Mouse (Mus musculus): ENCODE results near the gene Ess2. TPM values are rescaled to one million over a fixed set of nuclear protein-coding genes. Genes with fewer than 3 reads are reported as not detected.

Gene Ess2
- polyA plus RNA-seq (2014; fragmentation: Illumina TruSeq; extraction: RNeasy Lipid Tissue Mini Kit (QIAGEN cat#74804); ENCODE audit: low read depth, low replicate concordance), result 12.4 TPM

GRCm38 (mm10) chr16:17911052-17911595, at the start of gene Ess2:
Gene Ess2 (minus strand): TSS chr16:17911348.

GRCm38 (mm10) chr16:17928087-17928580, 17.0 kb upstream of the Ess2 start, which contains the start of gene Slc25a1:
Gene Slc25a1 (minus strand): TSS chr16:17928219.

GRCm38 (mm10) chr16:17914307-17915249, 3.4 kb upstream of the Ess2 start, which contains the start of gene Gsc2:
Gene Gsc2 (minus strand): TSS chr16:17915059.

GRCm38 (mm10) chr16:17898462-17898861, 12.7 kb downstream of the Ess2 start, which contains the start of the genes Dgcr2 and Tssk2:
Gene Dgcr2 (minus strand): TSS chr16:17898562.
Gene Tssk2 (plus strand): TSS chr16:17898637.

GRCm38 (mm10) chr16:17893923-17894322, 17.2 kb downstream of the Ess2 start, which contains the start of gene Tssk1:
Gene Tssk1 (plus strand): TSS chr16:17894223.

GRCm38 (mm10) chr16:17891567-17891959, 19.6 kb downstream of the Ess2 start, which contains the start of gene Gm20518:
Gene Gm20518 (minus strand): TSS chr16:17891671.

Other genes starting within 250 kb of the Ess2 start
- 26.7 TPM for gene Med15, start 178.5 kb downstream of the Ess2 start, polyA plus RNA-seq (2014; fragmentation: Illumina TruSeq; extraction: RNeasy Lipid Tissue Mini Kit (QIAGEN cat#74804); ENCODE audit: low read depth, low replicate concordance)
- gene Klhl22, start 151.7 kb downstream of the Ess2 start, polyA plus RNA-seq (2014; fragmentation: Illumina TruSeq; extraction: RNeasy Lipid Tissue Mini Kit (QIAGEN cat#74804); ENCODE audit: low read depth, low replicate concordance), result 27.5 TPM
- gene Scarf2, start 114.1 kb downstream of the Ess2 start, polyA plus RNA-seq (2014; fragmentation: Illumina TruSeq; extraction: RNeasy Lipid Tissue Mini Kit (QIAGEN cat#74804); ENCODE audit: low read depth, low replicate concordance), result 5.2 TPM
- gene B830017H08Rik, start 78.2 kb downstream of the Ess2 start, polyA plus RNA-seq (2014; fragmentation: Illumina TruSeq; extraction: RNeasy Lipid Tissue Mini Kit (QIAGEN cat#74804); ENCODE audit: low read depth, low replicate concordance), result not detected
- gene Car15, start 73.0 kb downstream of the Ess2 start, polyA plus RNA-seq (2014; fragmentation: Illumina TruSeq; extraction: RNeasy Lipid Tissue Mini Kit (QIAGEN cat#74804); ENCODE audit: low read depth, low replicate concordance), result 4.0 TPM
- gene Gm20518, start 19.7 kb downstream of the Ess2 start, polyA plus RNA-seq (2014; fragmentation: Illumina TruSeq; extraction: RNeasy Lipid Tissue Mini Kit (QIAGEN cat#74804); ENCODE audit: low read depth, low replicate concordance), result 0.45 TPM
- gene Tssk1, start 17.1 kb downstream of the Ess2 start, polyA plus RNA-seq (2014; fragmentation: Illumina TruSeq; extraction: RNeasy Lipid Tissue Mini Kit (QIAGEN cat#74804); ENCODE audit: low read depth, low replicate concordance), result 0.16 TPM
- 39.0 TPM for gene Dgcr2, start 12.8 kb downstream of the Ess2 start, polyA plus RNA-seq (2014; fragmentation: Illumina TruSeq; extraction: RNeasy Lipid Tissue Mini Kit (QIAGEN cat#74804); ENCODE audit: low read depth, low replicate concordance)
- not detected for gene Tssk2, start 12.7 kb downstream of the Ess2 start, polyA plus RNA-seq (2014; fragmentation: Illumina TruSeq; extraction: RNeasy Lipid Tissue Mini Kit (QIAGEN cat#74804); ENCODE audit: low read depth, low replicate concordance)
- not detected for gene Gsc2, start 3.7 kb upstream of the Ess2 start, polyA plus RNA-seq (2014; fragmentation: Illumina TruSeq; extraction: RNeasy Lipid Tissue Mini Kit (QIAGEN cat#74804); ENCODE audit: low read depth, low replicate concordance)
- 10.5 TPM for gene Slc25a1, start 16.9 kb upstream of the Ess2 start, polyA plus RNA-seq (2014; fragmentation: Illumina TruSeq; extraction: RNeasy Lipid Tissue Mini Kit (QIAGEN cat#74804); ENCODE audit: low read depth, low replicate concordance)
- gene Vpreb2, start 69.1 kb upstream of the Ess2 start, polyA plus RNA-seq (2014; fragmentation: Illumina TruSeq; extraction: RNeasy Lipid Tissue Mini Kit (QIAGEN cat#74804); ENCODE audit: low read depth, low replicate concordance), result not detected
- 50.3 TPM for gene Dgcr6, start 141.5 kb upstream of the Ess2 start, polyA plus RNA-seq (2014; fragmentation: Illumina TruSeq; extraction: RNeasy Lipid Tissue Mini Kit (QIAGEN cat#74804); ENCODE audit: low read depth, low replicate concordance)
- gene Prodh, start 178.9 kb upstream of the Ess2 start, polyA plus RNA-seq (2014; fragmentation: Illumina TruSeq; extraction: RNeasy Lipid Tissue Mini Kit (QIAGEN cat#74804); ENCODE audit: low read depth, low replicate concordance), result 37.1 TPM
- gene Rtn4r, start 216.3 kb upstream of the Ess2 start, polyA plus RNA-seq (2014; fragmentation: Illumina TruSeq; extraction: RNeasy Lipid Tissue Mini Kit (QIAGEN cat#74804); ENCODE audit: low read depth, low replicate concordance), result 6.7 TPM

Data from heart, adult 10 weeks (tissue).